1 mouse cellular context compared by ENCODE assay signal in genomic region chr5:44228756-44229155, GRCm38 (mm10).
TF ChIP-seq lines count a peak whose summit lies in the region.

No protein-coding gene starts in this region.

TF ChIP-seq in MEL, 35 proteins besides CTCF, POLR2A, EP300 and RAD21 (continued from another document):
- TF ChIP-seq MEF2A (IDR thresholded peaks at IDR 0.05; ENCODE audit: extremely low read depth, insufficient replicate concordance, low read depth, low read length, poor library complexity, severe bottlenecking), result no peak
- 0 out of 2 replicates have a peak, but pooled peaks have one; percentile 1 for TF ChIP-seq MYC (IDR thresholded peaks at IDR 0.05; ENCODE audit: low read depth, low read length)
- TF ChIP-seq CHD1 (IDR thresholded peaks at IDR 0.05; ENCODE audit: low read depth, low read length), result no peak
- no peak for TF ChIP-seq TAL1 (IDR thresholded peaks at IDR 0.05; ENCODE audit: low read length)
